Mouse (Mus musculus) layer of hippocampus, adult 8-10 months (tissue): Measurements from ENCODE around the gene Pdgfra. TPM values are rescaled to one million over a fixed set of nuclear protein-coding genes. Genes with fewer than 3 reads are reported as not detected.

Experiments used
- DNase-seq, 2 experiments: peaks; one replicate each; pipeline ENCODE4 v3.0.0; 2022; ENCODE audit warnings: low spot score in 2 of 2
- total RNA-seq, 4 experiments: library from RNA; stranded (reverse); gene quantifications; 2 replicates each; pipeline ENCODE4 v1.2.4; 2022

The Pdgfra gene
- 10 to 100 TPM; 35.8 to 45.2 (median 38.4) TPM for total RNA-seq

DNA sequence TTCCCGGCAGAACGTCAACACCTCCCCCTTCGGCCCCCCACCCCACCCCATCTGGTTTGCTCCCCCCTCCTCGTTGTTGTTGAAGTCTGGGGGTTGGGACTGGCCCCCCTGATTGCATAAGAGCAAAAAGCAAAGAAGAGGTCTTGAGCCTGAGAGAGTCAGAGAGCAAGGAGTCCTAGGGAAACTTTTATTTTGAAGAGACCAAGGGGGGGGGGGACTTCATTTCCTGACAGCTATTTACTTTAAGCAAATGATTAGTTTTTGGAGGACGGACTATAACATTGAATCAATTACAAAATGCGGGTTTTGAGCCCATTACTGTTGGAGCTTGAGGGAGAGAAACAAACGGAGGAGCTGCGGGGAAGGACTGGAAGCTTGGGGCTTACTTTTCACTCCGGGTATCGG lies at the start of gene Pdgfra:
Gene Pdgfra (plus strand): TSS at position 272 of the 405 bp plus-strand sequence.
- DNase-seq, result no peak

DNA sequence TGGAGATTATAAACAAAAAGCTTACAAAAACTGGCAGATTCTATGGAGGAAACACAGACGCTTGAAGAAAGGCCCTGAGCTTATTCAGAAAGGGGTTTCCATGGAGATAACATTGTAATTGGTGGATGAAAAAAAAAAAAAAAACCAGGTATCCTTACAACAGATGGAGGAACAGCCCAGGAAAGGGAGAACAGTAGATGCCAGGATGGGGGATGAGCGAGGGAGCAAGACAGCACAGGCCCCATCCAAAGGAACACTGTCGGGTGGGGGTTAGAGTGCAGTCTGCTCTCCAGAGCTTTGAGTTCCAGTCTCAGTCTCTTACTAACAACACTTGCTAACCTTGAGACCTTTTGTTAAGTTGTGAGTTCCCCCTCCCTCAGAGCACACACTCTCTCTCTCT lies 45.6 kb upstream of the Pdgfra start:
- DNase-seq, result no peak

DNA sequence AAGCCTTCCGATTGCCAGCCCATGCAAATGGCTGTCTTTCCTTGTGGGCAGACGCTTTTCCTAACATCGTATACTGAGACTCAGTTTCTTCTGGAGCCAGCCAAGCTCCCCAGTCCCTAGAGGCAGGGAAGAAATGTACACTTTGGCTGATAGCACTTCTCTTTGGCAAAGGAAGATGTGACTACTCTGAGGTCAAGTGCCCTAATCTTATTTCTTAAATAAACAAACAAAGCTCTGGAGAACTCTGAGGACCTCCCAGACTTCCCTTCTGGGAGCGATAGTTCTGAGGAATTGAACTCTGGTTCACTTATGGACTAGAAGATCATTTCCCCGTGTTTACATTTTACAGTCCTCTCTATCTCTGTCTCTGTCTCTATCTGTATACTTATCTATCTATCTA lies 42.7 kb upstream of the Pdgfra start:
- no peak for DNase-seq

DNA sequence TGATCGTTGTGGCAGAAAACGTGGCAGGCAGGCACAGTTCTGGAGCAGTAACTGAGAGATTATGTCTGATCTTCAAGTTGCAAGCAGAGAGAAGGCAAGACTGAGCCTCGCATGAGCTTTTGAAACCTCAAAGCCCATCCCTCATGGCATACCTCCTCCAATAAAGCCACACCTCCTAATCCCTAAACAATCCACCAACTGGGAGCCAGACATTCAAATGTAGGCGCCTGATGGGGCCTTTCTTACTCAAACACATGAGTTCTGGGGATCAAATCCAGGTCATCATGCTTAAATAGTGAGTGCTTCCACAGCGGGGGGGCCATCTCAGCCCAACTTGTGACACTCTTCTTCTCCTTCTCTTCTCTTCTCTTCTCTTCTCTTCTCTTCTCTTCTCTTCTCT lies 40.3 kb upstream of the Pdgfra start:
- DNase-seq, result no peak

DNA sequence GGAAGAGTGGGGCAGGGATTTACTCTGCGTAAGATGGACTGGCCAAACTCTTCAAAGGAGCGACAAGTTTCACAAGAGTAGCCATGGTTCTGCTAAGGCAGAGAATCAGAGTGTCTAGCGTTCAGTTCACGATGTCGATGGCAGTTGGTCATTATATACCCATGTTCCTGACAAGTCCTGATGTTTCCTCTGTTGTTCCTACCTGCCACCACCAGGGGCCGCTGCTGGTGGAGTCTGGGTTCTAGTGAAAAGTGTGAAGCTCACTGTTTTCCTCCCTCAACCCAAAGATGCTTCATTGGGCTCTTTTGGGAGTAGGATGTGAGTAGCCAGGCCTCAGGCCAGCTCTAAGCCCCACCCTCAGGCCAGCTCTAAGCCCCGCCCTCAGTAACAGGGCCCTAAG lies 33.3 kb upstream of the Pdgfra start:
- DNase-seq, result no peak

DNA sequence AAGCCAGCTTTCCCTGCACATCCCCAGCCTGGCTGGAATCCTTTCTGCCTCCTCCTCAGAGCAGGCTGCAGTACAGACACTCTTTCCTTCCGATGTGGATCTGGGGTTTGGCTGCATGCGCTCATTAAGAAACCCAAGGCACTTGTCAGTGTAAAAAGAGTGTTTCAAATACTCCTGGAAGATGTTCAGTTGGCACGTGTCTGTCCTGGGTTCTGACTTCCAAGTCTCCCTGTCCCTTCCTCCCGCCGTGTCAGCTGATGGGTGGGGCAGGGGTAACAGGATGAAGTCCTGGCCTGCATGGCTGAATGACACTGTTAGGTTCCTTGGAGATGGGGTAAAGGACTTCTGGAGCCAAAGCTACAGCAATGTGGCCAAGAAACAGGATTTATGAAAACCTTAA lies 30.4 kb upstream of the Pdgfra start:
- DNase-seq, result peak; percentile 6 to 9

DNA sequence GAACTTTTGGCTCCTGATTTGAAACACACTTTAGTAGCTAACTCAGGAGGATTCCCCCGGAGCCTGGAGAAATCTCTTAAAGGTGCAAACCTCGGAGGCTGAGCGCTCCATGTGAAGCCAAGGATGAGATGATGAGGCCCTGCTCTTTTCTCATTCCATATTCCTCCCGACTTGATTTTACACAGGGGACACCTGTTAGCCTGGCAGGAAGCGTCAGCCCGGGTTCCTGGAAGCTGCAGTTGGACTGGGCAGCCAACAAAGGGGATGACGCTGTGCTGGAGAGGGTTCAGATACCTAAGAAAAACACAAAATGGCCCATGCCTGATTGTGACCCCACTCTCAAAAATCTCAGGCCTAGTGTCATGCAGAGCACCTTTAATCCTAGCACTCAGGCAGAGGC lies 17.4 kb upstream of the Pdgfra start:
- DNase-seq, result no peak

DNA sequence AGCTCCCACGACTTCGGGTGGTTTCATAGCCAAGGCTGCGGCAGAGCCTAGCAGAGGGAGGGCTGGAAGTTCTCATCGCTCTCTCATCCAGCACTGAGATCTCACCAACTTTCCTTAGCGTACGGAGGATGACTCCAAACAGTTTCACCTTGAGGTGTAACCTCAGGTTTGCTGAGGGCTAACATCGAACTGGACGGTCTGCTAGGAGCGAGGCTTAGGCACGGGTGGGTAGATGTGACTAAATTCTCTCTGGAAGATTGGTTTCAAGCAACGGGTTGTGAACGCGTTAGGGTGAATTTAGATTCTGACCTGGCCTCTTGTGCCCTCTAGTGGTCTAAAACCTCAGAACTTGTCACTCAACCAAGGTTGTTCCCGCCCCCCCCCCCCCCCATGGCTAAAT lies 9.0 kb upstream of the Pdgfra start:
- peak in 1 of 2 experiments; percentile 58 for DNase-seq

DNA sequence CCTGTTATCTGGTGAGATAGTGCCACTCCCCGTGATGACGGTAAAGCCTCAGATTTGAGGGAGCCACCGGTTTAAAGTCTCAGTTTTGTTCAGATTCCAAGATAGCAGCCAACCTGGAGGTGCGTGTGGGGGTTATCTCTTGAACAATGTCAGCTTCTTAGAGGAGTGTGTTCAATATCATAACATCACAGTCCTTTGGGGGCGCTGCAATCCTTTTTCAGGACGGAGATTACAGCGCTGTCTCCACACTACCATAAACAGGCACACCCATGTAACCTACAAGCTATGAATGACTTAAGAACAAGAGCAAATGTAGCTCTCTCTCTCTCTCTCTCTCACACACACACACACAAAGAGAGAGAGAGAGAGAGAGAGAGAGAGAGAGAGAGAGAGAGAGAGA lies 8.3 kb upstream of the Pdgfra start:
- no peak for DNase-seq

DNA sequence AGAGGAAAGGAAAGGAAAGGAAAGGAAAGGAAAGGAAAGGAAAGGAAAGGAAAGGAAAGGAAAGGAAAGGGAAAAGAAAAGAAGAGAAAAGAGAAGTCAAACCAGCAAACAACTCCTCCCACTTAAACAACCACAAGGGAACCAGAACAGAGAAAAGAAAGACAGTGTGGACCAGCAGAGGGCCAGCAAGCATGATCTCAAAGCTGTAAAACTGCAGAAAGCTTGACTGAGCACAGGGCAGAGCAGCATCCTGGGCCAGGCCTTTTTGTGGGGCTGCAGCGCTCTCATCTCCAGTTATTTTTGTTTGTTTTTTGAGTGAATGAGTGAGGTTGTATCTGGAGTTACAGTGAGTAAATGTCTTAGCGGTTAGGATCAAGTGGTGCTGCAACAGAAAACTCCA lies 6.8 kb upstream of the Pdgfra start:
- no peak for DNase-seq

DNA sequence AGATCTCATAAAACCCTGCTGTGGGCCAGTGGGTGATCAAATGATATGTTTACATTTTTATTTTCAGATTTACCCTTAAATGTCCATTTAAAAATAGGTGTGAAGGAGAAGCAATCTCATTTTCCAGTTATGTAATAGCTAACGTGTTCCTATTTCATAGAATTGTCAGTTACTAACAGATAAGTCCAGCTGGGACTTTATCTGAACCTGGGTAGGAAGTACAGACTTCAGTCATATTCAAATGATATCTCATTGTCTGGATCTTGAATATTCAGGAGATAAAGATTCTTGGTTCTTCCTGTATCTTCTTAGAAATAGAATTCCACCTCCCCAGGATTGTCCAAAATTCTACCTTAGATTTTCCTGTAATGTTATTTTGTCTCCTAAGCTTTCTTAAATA lies 5.6 kb upstream of the Pdgfra start:
- no peak for DNase-seq

DNA sequence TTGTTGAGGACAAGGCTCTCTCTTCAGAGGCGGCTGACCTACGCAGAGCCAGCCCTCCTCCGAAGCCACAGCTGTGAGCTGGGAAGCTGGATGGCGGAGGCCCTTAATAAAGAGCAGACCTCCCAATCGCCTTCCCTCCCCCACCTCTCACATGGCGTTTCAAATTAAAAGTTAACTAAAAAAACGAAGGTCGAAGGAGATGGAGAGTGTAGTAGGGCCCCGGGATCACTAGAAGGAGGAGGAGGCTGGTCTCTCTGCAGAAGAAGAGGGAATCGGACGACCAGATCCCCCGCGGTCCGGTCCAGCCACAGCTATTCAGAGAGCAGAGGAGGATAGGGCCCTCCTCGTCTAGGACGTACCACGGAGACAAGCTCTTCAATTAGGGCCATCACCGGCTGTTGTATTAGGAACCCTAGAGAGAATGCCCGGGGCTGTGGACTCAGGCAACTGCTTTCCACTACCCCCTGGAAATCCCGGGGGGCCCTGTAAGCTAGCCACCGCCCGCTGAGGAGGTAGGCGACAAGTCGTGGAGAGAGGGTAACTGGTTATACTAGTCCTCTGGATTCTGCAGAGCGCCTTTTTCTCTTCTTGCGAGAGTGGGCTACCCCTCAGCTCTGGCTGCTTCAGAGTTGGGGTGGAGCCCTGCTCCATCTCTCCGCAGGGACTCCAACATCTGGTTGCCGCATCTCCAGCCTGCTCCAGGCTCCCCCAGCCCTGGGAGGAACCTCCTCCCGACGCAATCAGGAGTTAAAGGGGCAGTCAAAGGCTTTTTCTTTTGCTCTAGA lies 3.6 kb upstream of the Pdgfra start:
- DNase-seq, result no peak

DNA sequence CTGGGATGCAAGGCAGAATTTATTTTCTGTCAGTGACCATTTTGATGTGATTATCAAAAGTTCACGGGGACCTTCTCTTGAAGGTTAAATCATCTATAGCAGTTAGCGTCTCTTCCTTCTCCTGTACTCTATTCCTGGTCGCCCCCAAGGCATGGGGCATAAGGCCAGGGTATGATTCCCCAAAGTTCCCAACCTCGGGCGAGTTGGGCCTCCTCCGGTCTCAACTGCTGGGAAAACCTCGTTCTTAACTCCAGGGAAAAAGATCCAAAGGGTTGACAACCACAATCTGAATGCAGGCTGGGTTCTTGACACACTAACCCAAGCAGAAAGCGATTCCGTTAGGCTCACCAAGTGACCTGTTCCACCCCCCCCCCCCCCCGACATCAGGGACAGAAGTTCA lies 2.7 kb upstream of the Pdgfra start:
- no peak for DNase-seq

DNA sequence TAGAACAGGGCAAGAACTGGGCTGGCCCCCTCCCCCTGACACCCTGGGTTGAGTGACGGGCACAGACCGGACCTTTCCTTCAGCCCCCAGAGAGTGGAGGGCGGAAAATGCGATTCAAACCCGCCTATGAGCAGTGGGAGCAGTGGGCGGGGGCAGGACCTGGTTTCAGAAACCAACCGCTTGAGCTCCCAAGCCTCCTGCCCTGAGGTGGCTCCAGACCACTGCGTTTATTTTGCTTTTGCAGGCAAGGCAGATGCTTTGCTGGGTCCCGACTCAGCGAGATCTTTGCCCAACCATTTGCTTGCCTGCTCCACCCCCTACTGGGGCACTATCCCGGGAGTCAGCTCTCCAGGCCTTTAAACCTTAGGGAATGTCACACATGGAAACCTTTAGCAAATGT lies 2.2 kb upstream of the Pdgfra start:
- no peak for DNase-seq

DNA sequence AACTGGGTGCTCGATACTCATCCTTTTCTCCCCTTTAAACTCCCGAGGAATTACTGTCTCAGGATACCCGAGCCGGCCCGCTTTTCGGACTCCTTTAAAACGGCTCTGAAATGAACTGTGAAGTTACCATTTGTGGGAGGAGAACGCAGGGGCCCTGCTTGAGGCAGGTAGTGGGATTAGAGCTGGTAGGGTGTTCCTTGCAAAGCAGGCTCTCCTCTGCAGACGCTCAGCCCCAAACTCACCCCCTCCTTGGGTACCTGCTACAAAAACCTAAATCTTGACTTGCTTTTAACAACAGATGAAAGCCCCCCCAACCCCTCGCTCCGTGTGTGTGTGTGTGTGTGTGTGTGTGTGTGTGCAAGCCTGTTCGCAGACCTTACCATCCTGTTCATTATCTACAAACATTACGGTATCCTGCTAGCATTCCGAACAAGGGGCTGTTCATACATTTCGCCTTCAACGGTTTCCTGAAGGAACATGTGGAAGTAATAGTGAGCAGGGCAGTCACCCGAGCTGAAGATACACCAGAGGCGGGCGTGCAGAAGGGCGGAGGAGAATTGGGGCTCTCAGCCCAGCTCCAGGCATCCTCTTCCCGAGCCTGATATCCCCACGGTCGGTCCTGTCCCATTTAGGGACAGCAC lies 1.6 kb upstream of the Pdgfra start:
- DNase-seq, result no peak

DNA sequence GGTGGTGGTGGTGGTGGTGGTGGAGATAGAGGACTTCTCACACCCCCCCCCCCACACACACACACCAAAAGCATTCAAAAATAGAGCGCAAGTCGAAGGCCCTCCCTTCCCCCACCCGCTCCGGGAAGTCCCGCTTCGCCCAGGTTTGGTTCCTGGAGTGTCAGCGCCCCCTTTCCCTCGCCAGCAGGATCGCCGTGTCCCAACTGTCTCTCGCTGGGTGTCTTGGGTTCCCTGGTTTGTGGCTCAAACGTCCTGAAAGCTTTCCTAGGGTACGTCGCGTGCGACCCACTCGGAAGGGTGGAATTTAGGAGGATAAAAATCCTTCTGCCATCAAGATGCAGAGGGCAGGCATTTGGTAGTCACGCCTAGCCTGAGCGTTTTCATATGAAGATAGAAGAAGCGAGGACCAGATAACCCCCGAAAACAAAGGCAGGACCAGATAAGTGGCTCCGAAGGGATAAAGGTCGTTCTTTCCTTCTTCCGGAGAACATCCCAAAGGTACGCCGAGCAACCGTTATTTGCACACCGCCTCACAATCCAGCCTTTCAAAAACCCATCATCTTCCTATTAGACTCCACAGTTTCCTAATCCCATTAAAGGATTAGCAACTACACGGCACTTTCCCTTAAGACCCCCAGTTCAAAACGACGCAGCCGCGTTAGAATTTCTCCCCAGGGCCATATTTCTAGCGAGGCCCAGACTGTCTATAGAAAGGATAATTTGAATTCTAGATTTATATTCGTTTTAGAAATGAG lies 769 bp upstream of the Pdgfra start:
- peak in 1 of 2 experiments; percentile 23 for DNase-seq

DNA sequence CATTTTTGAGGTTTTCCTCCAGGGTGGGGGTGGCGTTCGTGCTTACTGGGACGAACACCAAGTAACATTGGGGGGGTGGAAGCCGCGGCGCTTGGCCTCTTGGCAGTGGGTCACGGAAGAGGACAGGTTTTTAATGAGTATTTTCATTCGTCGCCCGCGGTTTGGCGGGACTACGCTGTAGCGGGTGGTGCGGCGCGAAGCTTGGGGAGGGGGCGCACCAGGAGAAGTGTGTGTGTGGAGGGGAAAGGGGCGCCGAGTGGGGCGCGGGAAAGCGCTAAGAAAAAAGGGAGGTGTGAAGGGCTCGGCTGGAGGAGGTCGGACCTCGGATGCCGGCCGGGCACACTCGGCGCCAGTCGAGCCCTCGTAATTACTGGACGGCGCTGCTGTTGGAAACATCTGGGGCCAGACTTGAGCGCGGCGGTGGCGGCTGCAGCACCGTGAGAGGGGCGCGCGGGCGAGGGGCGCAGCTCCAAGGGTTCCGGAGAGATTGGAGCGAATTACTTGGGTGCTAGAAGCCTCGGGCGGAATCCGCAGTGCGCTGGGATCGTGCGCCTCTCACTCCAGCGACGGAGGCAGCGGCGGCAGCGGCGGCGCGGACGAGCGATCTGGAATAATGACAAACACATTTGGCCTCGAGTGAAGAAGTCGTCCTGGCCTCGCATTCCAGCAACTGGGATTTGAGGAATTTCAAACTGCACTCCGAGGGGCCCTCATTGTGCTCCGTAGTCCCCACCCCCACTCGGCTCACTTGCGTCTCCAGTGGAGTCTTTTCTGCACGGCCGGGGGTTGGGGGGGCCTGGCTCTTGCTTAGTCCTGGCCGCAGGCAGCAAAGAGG lies 916 bp downstream of the Pdgfra start:
- DNase-seq, result no peak

DNA sequence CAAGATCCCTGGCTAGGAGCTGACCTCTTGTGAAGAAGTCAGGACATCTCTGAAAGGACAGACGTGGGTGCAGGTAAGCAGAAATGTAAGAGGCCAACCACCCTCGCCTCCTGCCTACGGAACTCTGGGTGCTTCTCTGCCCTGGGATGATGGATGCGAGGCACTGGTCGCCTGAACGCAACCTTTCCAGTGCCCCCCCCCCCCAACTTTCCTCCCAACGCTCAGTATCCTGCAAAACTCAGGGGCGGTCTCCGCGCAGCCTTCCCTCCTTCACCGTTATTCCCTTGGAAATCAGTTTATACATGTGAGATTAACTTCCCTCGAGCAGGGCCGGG lies 1.5 kb downstream of the Pdgfra start:
- no peak for DNase-seq

DNA sequence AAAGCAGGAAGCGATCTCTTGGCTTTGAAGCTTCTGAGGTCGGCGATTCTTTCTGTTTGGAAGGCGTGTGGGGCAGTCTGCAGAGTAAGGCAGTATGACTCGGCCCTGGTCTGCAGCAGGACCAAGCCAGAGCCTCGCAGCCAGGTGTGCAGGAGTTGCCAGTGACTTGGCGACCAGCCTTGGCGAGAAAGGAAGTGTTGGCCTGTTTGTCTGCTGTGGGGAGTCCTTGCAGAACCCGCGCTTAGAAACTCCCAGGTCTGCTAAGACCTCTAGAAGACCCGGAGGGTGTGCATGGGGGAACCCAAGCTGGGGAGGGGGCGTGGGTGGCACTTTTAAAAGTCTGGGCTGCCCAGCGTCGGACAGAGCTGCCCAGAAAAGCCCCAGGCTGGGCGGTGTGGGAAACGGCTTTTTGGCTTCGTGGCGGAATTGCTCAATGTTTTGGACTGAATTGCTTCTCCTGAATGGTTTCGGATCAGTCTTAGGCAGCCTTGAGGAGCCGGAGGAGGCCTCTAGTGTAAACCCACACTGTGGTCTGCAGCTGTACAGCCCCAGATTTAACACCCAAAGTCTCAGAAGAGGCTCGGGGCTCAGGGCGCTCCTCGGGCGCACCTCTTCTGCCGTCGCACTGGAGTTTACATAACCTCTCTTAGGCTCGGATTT lies 2.0 kb downstream of the Pdgfra start:
- DNase-seq, result no peak

DNA sequence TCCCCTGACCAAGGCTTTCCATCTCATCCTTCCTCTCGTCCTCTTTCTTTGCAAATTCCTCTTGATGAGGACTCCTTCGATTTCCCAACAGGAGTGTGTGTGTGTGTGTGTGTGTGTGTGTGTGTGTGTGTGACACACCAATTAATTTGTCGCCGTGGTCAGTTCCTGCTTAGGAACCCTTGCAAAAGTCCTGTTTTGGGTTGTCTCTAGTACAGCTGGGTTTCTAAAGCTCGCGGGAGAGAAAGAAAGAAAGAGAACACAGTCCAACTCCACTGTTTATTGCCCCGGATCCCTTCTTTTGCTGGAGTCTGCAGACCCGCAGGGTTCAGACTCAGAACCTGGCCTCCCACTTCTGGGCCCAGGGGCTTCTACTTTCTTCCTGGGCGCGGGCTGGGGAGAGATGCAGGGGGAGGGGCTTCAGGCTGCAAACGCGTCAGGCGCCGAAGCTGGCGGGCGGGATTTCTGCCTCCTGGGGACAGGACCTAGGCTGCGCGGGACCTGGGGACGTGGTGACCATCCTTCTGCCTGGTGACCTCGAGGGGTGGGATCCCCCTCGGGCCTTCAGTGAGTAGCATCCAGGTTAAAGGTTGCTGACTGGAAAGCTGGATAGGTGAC lies 2.6 kb downstream of the Pdgfra start:
- DNase-seq, result no peak

DNA sequence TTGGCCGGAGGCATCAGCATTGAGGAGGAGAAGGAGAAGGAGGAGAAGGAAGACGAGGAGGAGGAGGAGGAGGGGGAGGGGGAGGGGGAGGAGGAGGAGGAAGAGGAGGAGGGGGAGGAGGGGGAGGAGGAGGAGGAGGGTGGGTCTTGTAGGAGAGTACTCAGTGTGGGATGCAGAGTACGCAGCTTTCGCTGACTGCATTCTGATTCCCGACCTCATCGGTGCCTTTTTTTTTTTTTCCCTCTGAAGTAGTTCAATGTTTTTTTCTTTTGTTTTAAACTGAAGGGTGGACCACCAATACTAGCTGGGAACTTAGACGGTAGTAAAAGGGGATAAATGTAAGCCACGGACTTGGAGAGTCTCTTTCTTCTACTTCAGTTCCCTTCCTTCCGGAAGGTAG lies 3.2 kb downstream of the Pdgfra start:
- DNase-seq, result no peak
